10 mouse cellular contexts compared by ENCODE assay signal in the genomic region with DNA sequence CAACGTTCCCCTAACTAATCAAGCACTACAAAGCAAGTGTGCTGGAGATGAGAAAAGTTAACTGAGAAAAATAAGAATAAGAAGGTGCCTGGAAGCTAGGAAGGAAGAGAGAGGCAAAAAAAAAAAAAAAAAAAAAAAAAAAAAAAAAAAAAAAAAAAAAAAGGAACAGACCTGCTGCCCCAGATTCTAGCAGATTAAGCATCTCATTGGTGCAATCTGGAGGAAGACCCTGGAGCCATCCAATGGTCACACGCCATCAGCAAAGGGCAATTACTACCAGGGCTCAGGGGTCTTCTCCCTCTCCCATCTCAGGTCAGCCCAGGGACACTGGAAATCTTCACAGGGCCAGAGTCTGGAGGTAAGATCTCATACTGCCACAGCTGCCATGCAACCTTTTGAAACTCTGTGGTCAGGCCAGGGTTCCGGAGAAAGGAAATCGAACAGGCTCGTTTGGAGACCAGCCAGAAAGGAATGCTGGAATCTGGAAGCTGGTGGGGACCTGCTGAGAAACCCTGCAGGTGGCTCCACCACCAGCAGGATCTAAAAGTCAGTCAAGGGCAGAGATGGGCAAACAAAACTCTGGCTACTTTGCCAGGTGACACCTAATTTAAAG. TPM values are rescaled to one million over a fixed set of nuclear protein-coding genes. Genes with fewer than 3 reads are reported as not detected.
DNase-seq lines count a peak whose midpoint lies in the region; ATAC-seq and TF ChIP-seq lines count a peak whose summit lies in the region.
"Had no signal": no experiment of that assay in that cellular context is flagged by ENCODE, and none has a peak within 500 bp of the region (broad histone marks: within the 10 kb centered on the region; RNA-seq: fewer than 3 reads in every experiment).

No protein-coding gene starts in this region.

- H3K27me3 ChIP-seq in MEL (ENCODE audit: control insufficient read depth in 1 of 2, insufficient read depth in 2 of 2, low read length in 2 of 2), result no peaks in the 10 kb centered on the region
- H3K27me3 ChIP-seq in limb, embryonic 15.5 days, result no peaks in the 10 kb centered on the region
- no peaks in the 10 kb centered on the region for H3K27me3 ChIP-seq in midbrain, embryonic 11.5 days (ENCODE audit: control insufficient read depth, insufficient read depth, low read length)

- TF ChIP-seq EP300 in MEL (IDR thresholded peaks at IDR 0.05; ENCODE audit: low read depth in 1 of 2, low read length in 2 of 2), result no peak

- TF ChIP-seq POLR2A in MEL (IDR thresholded peaks at IDR 0.05; ENCODE audit: control insufficient read depth in 1 of 2, insufficient read depth in 1 of 2, low read depth in 1 of 2, low read length in 2 of 2, poor library complexity in 1 of 2), result no peak

- TF ChIP-seq CTCF in MEL (IDR thresholded peaks at IDR 0.05 in 2 of 3, conservative IDR thresholded peaks at IDR 0.05 in 1 of 3; ENCODE audit: control insufficient read depth in 1 of 3, insufficient read depth in 1 of 3, low read depth in 2 of 3, low read length in 3 of 3, poor library complexity in 1 of 3, severe bottlenecking in 1 of 3), result no peak

- H3K27ac ChIP-seq in MEL (ENCODE audit: control insufficient read depth, low read depth, low read length), result no peak overlapping the region
- peak overlapping the region; percentile 43 for H3K27ac ChIP-seq in limb, embryonic 15.5 days
- no peak overlapping the region for H3K27ac ChIP-seq in midbrain, embryonic 11.5 days (ENCODE audit: low read depth, low read length)

- H3K36me3 ChIP-seq in MEL (ENCODE audit: control insufficient read depth in 1 of 2, insufficient read depth in 2 of 2, low read length in 2 of 2), result no peaks in the 10 kb centered on the region
- H3K36me3 ChIP-seq in limb, embryonic 15.5 days, result no peaks in the 10 kb centered on the region
- H3K36me3 ChIP-seq in midbrain, embryonic 11.5 days (ENCODE audit: control insufficient read depth, insufficient read depth, low read length), result no peaks in the 10 kb centered on the region

- H3K9ac ChIP-seq in MEL (ENCODE audit: control insufficient read depth, low read depth, low read length, poor library complexity, severe bottlenecking), result no peak overlapping the region
- H3K9ac ChIP-seq in limb, embryonic 15.5 days, result no peak overlapping the region
- no peak overlapping the region for H3K9ac ChIP-seq in midbrain, embryonic 11.5 days (ENCODE audit: low read length)

- H3K79me2 ChIP-seq in MEL (ENCODE audit: control insufficient read depth, insufficient read depth, low read length, poor library complexity), result no peaks in the 10 kb centered on the region

- no peaks in the 10 kb centered on the region for H3K9me3 ChIP-seq in MEL (replicated peaks; ENCODE audit: insufficient read depth, low read length)
- H3K9me3 ChIP-seq in limb, embryonic 15.5 days, result no peaks in the 10 kb centered on the region
- H3K9me3 ChIP-seq in midbrain, embryonic 11.5 days (ENCODE audit: control insufficient read depth, low read length), result no peaks in the 10 kb centered on the region

- DNase-seq in heart, adult 18-20 months, result peak; percentile 60 to 65
- no peak for DNase-seq in heart, adult 8-10 months (ENCODE audit: low spot score)
- no peak for DNase-seq in MEL (ENCODE audit: low read depth, low spot score)
- DNase-seq in induced T-regulatory cell, adult 2 months (ENCODE audit: low read depth), result peak; percentile 42
- no peak for DNase-seq in urinary bladder, postnatal 14 days (ENCODE audit: low spot score)
- no peak for DNase-seq in midbrain, embryonic 11.5 days (ENCODE audit: low spot score, missing footprints)
- DNase-seq: cerebellum, adult 11 months had no signal

- no peak for ATAC-seq in limb, embryonic 15.5 days (ENCODE audit: insufficient number of reproducible peaks, low FRiP score, low TSS enrichment, low read depth)
- ATAC-seq in midbrain, embryonic 11.5 days (ENCODE audit: low FRiP score), result no peak
- no peak for ATAC-seq in inflammation-experienced regulatory T-cells, adult 6 months

- TF ChIP-seq RAD21 in MEL (IDR thresholded peaks at IDR 0.05; ENCODE audit: low read depth, low read length), result no peak

- H3K4me2 ChIP-seq in limb, embryonic 15.5 days, result no peak overlapping the region
- H3K4me2 ChIP-seq in midbrain, embryonic 11.5 days, result no peak overlapping the region

- 27% methylated on average over 5 of the region's 5 CpGs for WGBS in limb, embryonic 15.5 days
- WGBS in midbrain, embryonic 11.5 days, result 43% methylated on average over 5 of the region's 5 CpGs

- no peaks in the 10 kb centered on the region for H3K4me1 ChIP-seq in MEL (ENCODE audit: control insufficient read depth in 1 of 2, insufficient read depth in 2 of 2, low read length in 2 of 2)
- peaks cover 77% of the 10 kb centered on the region for H3K4me1 ChIP-seq in limb, embryonic 15.5 days
- peaks cover 13% of the 10 kb centered on the region for H3K4me1 ChIP-seq in midbrain, embryonic 11.5 days (ENCODE audit: control insufficient read depth, insufficient read depth, low read length)

- H3K4me3 ChIP-seq in MEL (ENCODE audit: control insufficient read depth in 1 of 2, insufficient read depth in 1 of 2, low read depth in 2 of 2, low read length in 2 of 2), result no peak overlapping the region
- H3K4me3 ChIP-seq in limb, embryonic 15.5 days, result no peak overlapping the region
- no peak overlapping the region for H3K4me3 ChIP-seq in midbrain, embryonic 11.5 days (ENCODE audit: low read depth, low read length)
- H3K4me3 ChIP-seq: left cerebral cortex, adult 2 months had no signal

TF ChIP-seq in MEL, 35 proteins besides CTCF, POLR2A, EP300 and RAD21:
- TF ChIP-seq ZNF384 (IDR thresholded peaks at IDR 0.05; ENCODE audit: low read depth, low read length) (peak; percentile 90), ETS1 (IDR thresholded peaks at IDR 0.05; ENCODE audit: low read depth, low read length) (no peak)

RNA-seq across cellular contexts. Expression of a gene that starts 49.6 kb away (rescaled TPM):
- 100 to 1,000 TPM; 131 to 138 TPM for total RNA-seq in heart, adult 18-20 months (2021)
- total RNA-seq in heart, adult 8-10 months (2022), result 100 to 1,000 TPM; 131 to 151 (median 141) TPM
- 8.0 and 9.2 TPM in 2 replicates for total RNA-seq in MEL (2012; rRNA removed)
- polyA plus RNA-seq in MEL (2012; ENCODE audit: insufficient read depth in 1 of 2, insufficient read length in 2 of 2, low read depth in 1 of 2, low replicate concordance in 2 of 2, missing spikeins in 1 of 2), result 10 to 100 TPM in 1 of 2 experiments, not detected in 1; 15.8 TPM
- polyA plus RNA-seq in limb, embryonic 15.5 days (2015; fragmentation: Nextera tagmentation; extraction: Ambion mirVana), result 17.3 and 17.8 TPM in 2 replicates
- polyA plus RNA-seq in midbrain, embryonic 11.5 days (2014; fragmentation: Nextera tagmentation; extraction: Ambion mirVana), result 5.9 and 6.0 TPM in 2 replicates
- 1 to 10 TPM; 6.1 to 6.8 (median 6.2) TPM for polyA plus RNA-seq in inflammation-experienced regulatory T-cells, adult 6 months (2017; shearing (Covaris generic))

Comparison
In these comparisons a context has a peak if more than half of its experiments do, and no peak if none do; other contexts are left out.
1. DNase-seq: peak in heart, adult 18-20 months (2 of 2) and induced T-regulatory cell, adult 2 months (single experiment); none in heart, adult 8-10 months (single experiment), MEL (single experiment), urinary bladder, postnatal 14 days (single experiment) and midbrain, embryonic 11.5 days (single experiment).